Mouse (Mus musculus) heart, adult 8-10 months (tissue): ENCODE measurements around the gene Dnajc3. TPM values are rescaled to one million over a fixed set of nuclear protein-coding genes. Genes with fewer than 3 reads are reported as not detected.
"Not testable (repeated sequence)": the region's sequence is repeated elsewhere in the genome, so short reads cannot be mapped to it uniquely, and the experiment has no call there.

ENCODE experiments used
- DNase-seq: peaks from one replicate; pipeline ENCODE4 v3.0.0; 2022; ENCODE audit warnings: low spot score
- total RNA-seq, 4 experiments: library from RNA; stranded (reverse); gene quantifications; 2 replicates each; pipeline ENCODE4 v1.2.4; 2022

The Dnajc3 gene
- total RNA-seq, 4 experiments from 2014 or later = 25.5 to 33.5 (median 28.4) TPM

DNA sequence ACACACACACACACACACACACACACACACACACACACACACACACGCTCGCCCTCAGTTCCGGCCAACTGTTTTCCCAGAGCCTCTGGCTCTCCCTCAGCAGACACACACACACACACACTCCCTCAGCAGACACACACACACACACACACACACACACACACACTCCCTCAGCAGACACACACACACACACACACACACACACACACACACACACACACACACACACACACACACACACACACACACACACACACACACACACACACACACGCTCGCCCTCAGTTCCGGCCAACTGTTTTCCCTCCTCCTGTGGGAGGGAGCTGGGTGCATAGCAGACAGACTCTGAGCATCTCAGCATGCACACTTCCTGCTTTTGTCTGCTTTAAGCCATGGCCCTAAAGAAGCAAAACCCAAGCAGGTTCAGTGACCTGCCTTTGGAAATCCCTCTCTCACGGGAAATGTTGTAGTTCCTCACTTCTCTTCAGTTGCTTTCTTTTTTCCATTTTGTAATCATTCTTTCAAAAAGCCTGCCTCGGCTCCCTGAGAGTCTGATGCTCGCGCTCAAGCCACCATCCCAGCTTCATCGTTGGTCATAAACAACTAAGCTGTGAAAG is 44.8 kb downstream of the Dnajc3 start:
- DNase-seq = not testable (repeated sequence)

DNA sequence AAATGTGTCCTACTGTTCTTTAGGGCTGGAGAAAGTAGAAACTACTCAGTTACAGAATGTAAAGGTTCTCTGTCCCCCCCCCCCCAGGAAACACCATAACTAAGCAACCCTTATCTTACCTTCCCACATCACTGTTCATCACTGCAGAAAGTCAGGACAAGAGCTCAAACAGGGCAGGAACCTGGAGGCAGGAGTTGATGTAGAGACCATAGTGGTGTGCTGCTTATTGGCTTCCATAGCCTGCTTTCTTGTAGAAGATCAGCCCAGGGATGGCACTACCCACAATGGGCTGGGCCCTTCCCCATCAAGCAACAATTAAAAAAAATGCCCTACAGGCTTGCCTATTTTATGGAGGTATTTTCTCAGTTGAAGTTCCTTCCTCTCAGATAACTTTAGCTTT is 45.6 kb downstream of the Dnajc3 start:
- no peak for DNase-seq

DNA sequence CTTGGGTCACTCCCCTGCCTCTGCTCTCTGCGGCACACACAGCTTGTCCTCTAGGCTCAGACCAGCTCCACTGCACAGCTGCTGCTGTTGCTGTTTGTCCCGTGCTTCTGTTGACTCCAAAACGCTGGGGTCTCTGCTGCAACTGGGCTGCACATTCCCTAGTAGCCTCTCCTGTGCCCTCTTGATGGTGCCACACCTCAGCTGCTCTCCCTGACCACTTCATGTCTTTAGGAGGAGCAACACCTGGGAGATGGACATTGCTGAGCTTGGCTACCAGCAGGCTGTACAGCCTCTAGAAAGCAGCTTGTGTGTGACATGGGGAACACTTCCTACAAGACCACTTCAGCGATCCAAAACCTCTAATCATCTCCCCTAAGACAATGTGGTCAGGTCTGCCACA is 46.4 kb downstream of the Dnajc3 start:
- no peak for DNase-seq

DNA sequence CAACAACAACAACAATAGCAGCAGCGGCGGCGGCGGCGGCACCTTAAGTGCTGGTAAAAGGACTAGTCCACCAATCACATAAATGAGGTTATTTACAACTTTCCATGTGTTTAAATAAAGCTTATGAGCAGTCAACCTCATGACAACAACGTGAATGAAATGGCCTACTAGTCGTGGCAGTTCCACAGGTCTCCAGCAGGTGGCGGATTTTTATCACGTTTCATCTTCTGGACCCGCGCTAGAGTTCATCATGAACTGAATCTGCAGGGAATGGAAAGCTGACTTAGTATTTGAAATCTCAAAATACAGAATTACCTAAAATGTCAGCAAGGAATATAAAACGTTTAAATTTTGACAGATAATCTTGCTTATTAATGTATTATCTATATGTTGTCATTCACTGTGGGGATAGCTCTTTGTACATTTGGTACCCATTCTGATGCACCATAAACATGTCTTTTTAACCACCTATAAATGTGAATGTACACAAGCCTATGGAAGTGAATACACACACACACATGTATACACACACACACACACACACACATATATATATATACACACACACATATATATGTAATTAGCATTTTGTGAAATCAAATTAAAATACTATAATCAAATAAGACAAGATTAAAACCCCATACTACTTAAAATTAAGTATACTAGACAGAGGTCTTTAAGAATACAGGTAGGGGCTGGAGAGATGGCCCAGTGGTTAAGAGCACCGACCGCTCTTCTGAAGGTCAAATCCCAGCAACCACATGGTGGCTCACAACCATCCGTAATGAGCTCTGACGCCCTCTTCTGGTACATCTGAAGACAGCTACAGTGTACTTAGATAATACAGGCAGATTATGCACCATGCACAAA is 49.1 kb downstream of the Dnajc3 start:
- DNase-seq = peak; percentile 68

DNA sequence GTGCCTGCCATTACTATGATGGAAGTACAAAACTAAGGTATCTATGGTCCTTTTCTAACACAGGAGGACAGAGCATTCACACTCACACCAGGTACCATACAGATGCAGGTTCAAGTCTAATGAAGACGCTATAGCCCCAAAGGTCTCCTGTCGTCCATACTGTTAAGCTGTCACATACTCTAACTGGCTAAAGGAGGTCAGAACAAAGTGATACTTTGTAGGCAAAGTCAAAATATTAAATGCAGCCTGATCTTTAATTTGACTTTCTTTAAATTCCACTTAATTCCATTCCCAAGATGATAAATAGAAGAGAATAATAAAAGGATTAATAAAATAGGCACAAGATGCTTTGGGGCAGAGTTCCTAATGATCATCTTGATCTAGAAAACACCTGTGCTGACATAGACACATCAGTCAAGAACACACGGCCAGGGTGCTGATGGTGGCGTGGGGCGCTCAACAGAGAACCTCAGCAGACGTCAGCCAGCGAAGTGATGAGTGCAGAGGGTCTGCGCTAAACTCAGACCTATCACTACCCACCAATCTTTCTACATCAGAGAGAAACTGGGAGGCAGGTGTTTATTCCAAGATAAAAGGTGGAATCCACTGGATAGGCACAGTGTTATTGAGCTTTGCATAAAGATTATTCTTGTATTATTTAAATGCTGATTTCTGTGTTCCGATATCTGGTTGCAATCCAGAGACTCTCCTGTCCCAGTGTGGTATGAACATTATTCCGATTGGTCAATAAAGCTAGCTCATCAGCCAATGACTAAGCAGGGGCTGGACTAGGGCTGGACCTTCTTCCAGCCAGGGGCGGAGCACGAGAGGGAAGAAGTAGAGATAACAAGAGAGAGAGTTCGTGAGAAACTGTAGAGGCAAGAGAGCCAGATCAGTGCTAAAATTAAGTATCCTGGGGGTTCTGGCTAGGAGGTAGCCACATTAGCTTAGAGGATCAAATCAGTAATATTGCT is 50.0 kb downstream of the Dnajc3 start:
- DNase-seq = no peak

DNA sequence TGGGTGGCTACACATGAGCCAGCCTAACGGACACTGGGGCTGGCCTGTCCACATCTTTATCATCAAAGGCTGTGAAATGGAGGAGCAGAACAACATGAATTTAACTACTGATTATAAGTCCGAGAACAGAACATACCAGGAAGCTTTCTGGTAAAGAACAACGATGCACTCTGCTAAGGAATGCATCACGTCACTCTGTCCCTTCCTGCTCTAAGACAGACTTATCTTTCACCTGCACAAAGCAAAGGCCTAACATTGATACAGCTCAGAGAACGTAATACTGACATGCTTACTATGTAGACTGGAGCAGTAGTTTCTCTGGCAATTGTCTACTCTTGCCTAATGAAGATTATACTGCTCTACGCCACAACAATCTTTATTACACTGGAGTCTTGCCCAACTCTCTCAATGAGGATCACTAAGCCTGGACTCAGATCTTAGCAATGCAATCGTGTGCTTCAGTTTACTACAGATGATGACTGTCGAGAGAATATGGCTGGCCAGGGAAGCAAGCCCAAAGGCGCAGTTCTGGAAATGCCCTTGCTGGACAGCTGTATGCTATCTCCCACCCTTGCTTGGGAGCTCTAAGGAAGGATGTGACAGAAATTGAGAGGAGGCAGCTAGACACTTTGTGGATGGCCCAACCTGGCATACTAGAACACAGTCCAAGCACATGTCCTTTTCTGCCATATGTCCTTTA is 57.6 kb downstream of the Dnajc3 start:
- no peak for DNase-seq

DNA sequence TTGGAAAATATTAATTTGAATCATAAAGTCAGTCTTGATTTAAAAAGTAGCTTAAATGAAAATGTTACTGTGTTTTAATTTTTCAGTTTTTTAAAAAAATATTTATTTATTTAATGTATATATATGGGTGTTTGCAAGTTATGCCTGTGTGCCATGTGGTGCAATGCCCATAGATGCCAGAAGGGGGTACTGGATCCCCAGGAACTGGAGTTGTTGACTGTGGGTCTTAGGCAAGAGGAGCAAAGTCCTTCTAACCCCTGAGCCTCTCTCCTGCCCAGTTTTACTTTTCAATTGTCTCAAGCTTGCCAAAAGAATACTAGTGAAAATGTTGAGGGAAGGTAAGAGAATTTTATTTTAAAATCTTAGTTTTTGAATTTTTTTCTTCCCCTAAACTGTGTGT is 65.5 kb downstream of the Dnajc3 start:
- no peak for DNase-seq

DNA sequence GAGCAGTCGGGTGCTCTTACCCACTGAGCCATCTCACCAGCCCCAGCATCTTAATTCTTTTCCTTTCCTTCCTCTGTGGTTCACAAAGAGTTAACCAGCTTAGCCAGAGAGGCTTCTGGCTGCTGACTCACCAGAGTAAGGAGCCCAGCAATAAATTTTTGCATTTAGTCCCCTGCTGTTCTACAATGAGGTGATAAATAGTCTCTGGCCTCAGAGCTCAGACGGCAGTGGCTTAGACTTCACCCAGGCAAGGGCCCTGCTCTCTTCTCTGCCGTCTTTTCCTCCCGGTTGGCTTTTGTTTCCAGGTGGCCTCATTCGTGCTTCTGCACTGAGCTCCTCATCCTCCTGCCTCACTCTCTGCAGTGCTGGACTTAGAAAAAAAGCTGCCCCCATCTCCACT is 68.1 kb downstream of the Dnajc3 start:
- no peak for DNase-seq

DNA sequence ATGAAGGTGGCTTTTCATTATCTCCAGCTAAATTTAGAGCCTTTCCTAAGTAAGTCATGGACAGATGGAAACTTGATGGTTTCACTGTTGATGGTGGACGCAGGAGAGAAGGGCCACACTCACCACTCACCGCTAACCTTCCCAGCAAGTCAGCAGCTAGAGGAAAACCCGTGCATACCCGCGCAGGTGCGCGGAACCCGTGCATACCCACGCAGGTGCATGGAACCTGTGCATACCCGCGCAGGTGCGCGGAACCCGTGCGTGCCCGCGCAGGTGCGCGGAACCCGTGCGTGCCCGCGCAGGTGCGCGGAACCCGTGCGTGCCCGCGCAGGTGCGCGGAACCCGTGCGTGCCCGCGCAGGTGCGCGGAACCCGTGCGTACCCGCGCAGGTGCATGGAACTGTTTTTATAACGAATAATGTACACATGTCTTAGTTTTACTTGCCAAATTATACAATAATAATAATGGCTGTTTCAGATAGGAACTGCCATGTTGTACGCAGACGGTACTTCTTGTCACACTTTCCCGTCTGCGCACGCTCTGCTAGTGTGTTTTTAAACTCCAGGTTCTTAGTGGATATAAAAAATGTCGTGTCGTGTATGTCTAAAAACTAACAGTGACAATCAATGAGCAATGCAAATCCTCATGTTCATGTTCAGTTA is 68.8 kb downstream of the Dnajc3 start:
- DNase-seq = no peak

DNA sequence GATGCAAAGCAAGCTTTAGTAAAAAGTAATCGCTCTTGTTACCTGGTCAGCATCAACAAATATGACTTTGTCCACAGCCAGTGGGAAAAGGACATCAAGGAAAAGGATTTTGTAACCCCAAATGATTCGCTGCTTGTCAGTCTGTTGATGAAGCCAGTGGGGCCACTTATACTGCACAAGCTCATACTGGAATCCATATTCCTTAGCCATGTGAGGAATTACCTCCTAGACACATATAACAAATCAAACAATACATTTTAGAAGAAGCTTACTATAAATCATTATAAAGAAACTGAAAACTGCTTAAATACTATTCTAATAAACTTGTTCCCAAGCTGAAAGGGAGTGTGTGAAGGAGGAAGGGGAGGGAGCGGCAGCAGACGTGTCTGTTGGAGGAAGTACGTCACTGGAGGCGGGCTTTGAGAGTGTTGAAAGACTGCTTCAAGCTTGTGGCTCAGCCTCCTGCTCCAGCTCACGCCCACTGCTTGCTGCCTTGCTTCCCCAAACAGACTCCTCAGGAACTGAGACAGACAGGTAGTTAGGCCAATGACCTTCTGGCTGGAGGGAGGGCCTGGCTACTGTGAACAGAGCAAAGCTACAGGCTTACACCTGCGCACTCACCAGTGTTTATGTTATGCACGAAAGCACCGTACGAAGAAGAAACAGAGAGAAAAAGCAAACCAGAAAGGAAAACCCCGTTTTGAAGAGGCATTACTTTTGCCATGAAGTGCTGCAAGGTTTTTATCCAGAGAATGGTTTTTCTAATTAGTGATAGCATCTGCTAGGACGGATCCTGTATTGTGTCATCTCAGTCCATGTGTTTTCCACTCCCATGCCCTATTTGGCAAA is 69.6 kb downstream of the Dnajc3 start:
- DNase-seq = peak; percentile 99

DNA sequence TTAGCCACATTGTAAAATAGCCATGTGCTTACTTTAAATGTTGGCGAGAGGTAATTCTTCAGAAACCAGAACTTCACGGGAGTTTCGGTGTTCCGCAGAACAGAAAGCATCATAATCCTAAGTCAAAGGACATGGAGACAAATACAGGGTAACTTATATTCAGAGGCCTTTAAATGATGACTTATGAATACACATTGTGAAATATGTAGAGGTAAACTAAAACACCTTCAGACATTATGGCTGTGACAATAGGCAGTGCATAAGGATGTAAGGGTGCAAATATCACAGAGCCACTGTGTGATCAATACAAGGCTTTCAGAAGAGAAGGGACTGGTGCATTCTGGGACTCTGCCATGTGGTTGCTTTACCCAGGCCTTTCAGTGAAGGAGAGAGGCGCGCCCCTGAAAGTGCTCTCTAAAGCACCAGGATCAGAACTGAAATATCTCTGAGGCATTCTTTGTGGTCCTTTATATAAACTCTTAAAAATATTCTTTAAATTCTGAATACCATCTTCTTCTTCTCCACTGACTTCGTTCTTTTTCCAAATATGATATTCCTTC is 70.3 kb downstream of the Dnajc3 start:
- DNase-seq = no peak

DNA sequence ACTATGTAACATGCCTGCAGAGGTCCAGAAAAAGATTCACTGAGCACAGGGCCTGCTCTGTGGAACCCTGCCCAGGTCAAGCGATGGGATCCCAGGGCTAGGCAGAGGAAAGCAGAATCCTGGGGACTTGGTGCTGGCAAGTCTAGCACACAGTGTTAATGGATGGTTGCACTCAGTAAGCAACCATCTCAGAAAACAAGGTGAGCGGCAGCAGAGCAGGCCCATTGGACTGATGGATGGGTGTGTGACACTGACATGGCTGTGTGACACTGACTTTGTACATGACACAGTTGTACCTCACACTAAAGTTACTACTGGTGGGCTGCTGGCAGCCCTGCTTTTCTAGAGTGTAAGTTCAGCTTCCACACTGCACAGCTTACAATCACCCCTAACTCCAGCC is 71.8 kb downstream of the Dnajc3 start:
- DNase-seq = no peak

DNA sequence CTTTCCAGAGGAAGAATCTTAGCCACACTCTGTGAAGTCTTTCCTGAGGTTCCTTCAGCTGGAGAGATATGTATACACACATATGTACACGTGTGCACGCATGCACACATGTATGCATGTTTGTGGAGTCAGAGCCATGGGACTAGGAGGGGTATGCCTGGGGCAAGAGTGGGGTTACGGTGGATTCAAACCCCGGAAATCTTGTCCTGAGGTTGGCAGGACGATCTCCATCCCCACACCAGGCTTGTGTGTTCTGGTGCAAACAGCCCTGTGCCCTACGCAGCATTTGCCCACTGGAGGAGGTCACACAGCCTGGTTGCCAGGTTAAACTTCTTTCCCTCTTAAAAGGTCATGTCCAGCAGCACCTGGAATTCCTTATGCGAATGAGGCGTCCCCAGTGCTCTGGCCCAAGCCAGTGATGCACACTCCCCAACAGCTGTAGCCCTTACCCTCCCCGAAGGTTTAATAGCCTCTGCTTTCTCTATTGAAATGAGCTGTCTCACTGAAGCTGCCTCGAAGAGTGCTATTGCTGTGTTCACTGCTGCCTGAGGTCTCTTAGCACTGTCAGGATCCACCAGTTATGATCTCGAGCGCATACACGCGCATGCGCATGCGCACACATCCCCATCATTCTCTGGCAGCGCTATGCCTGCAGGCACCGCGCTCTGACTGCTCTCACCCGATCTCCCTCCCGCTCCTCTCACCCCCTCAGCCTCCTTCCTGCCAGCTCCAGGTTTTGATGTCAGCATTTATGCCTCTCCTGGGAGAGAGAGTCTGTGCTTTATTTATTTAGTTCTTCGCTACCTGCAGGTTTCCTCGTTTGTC is 75.0 kb downstream of the Dnajc3 start:
- no peak for DNase-seq

DNA sequence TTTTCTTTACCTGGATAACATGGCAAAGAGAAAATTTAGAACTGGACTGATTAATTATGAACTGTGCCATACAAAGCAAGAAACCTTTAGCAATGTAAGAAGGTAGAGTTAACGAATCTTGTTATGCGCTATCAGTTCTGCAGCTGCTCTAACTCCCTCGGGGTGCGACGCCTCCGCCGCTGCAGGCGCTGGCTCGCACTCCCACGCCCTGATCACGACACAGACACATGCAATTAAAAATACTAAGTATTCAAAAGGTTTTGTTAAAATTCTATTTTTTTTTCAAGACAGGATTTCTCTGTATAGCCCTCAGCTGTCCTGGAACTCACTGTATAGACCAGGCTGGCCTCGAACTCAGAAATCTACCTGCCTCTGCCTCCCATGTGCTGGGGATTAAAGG is 75.8 kb downstream of the Dnajc3 start:
- DNase-seq = no peak

DNA sequence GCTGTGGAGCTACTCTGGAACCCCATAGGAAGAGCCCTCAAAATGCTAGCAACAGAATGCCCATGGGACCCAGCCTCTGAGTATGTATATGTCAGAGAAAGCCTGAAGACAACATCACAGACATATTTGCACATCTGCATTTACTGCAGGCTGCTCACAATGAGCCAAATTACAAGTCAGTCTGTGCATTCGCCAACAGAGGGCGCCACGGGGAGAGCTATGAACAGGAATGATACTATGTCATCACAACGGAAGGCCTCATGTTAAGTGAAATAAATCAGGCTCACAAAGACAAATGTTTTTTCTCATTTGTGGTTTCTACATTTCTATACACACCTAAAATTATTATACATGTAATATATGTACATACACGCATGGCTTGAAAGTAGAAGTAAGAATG is 88.1 kb downstream of the Dnajc3 start:
- no peak for DNase-seq

DNA sequence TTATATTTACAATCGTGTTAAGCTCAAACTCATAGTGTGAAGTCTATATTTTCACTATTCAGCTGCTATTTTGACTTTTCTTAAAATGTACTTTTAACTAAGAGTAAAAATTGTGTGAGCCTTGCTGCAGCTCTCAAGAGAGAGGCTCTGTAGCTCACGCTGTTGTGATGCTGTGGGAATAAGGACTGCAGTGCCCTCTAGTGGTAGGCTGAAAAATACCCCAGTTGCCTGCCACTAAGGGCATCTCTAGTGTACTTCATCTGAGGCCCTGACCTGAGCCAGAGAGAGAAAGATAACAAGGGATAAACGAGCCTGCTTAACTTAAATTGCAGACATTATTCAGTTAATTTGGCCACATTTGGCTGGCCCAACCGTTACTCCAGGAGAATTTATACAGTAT is 89.4 kb downstream of the Dnajc3 start:
- peak; percentile 59 for DNase-seq

DNA sequence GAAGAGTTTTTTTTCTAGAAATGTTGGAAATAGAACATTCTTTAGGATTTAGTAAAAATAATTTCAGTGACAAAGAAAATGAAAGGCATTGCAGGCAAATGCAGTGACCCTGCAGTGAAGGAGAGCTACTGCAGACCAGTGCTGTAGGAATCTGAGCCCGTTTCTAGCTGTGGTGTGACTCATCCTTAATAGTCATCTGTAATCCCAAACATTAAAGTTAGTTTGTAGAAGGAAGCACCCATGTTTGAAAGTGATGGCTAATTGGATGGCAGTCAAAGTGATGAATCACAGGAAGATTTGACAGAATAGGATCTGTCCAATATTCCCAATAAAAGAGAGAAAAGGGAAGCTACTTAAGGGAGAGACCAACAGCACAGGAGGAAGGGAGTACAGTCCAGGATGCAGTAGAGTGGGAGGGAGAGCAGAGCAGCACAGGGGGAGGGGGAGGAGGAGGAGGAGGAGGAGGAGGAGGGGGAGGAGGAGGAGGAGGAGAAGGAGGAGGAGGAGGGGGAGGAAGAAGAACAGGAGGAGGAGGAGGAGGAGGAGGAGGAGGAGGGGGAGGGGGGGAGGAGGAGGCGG is 90.0 kb downstream of the Dnajc3 start:
- no peak for DNase-seq
